Mouse (Mus musculus) ovary, postnatal 14 days (tissue): ENCODE results near the gene Kcnk2.

Experiments
- DNase-seq: peaks from one replicate; pipeline ENCODE4 v3.0.0; 2022; ENCODE audit warnings: low spot score

Kcnk2 gene

GRCm38 (mm10) chr1:189215131-189215530 is 186.9 kb downstream of the Kcnk2 start:
- DNase-seq: no peak

DNA sequence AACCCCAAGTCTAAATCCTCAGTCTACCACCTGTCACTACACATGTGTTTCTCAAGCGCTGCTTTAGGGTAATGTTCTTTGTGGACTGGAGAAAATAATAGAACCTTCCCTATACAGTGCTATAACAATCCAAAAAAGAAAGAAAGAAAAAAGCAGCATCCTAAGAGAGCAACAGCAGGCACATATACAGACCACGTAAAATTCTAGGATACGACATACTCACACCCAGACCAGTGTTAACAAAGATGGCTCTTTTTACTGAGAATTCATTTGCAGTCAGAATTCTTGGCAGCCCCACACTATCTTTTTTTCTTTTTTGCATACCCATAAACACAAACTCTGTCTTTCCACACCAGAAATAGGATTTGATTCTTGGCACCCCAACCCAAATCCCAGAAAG is 187.6 kb downstream of the Kcnk2 start:
- DNase-seq: no peak

- DNase-seq: no peak
Observed at GRCm38 (mm10) chr1:189209715-189210108, 192.4 kb downstream of the Kcnk2 start.

DNA sequence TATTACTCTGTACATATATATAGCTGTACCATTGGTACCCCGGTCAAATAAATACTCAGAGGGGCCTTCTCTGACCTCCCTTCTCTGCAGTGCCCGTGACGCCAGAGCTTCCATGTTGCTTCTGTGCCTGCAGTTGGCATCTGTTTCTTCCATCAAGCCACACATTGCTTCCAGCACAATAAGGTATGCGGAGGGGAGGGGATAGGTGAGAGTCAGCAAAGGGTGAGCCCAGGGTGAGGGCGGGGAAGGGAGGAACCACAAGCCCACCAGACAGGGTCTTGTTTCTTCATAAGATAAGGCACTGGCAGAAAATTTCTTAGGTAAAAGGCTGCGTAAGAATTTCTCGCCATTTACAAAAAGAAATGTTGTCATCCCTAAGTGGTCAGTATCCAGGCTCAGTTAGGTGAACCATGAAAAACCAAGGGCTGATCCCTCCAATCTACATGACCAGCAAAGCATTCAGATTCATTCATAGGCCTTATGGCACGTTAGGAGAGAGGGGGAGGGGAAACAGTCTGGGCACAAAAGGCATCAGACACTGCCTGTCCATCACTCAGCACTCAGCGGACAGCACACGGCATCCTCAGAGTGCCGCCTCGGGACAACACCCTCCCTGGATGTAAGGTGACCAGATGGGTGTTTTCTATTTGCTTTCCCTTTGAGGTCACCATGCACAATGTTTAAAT is 192.9 kb downstream of the Kcnk2 start:
- no peak for DNase-seq

DNA sequence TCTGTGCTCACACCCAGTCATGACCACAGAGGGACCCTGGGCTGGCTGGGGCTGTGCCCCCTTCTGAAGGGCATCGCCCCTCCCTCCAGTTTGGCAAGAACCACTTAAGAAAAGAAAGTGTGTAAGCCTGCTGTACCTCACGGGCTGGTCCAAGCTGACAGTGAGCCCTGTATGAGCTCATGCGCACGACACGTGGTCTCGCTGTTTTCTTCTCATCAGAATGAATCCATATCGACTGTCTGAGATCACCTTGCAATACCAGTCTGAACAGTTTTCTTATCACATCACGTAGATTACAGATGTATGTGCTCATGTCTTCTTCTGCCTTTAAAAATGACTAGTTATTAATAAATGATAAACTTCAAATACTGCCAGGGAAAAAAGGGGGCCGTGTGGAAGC is 193.5 kb downstream of the Kcnk2 start:
- DNase-seq: no peak

DNA sequence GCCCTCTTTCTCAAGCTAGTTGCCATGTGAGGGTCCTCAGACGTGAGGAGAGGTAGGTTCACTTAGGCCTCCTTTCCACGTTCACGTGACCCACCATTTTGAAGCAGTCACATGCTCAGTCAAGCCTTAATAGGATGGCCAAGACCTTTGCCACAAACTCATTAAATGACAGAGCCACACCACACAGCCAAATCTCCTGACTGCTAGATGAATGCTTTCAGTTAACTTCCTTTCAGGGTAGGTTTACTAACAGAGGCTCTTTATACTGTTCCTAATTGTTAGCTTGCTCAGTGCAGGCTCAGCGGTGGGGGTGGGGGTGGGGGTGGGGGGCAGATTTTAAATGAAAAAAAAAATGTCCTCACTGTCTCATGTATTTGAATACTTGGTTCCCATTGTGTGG is 206.3 kb downstream of the Kcnk2 start:
- no peak for DNase-seq

- DNase-seq: no peak
Observed at GRCm38 (mm10) chr1:189187737-189188390, 214.2 kb downstream of the Kcnk2 start.

GRCm38 (mm10) chr1:189185206-189185750 is 216.8 kb downstream of the Kcnk2 start:
- DNase-seq: no peak

GRCm38 (mm10) chr1:189177746-189178145 is 224.3 kb downstream of the Kcnk2 start:
- no peak for DNase-seq

- DNase-seq: no peak
Observed at GRCm38 (mm10) chr1:189173479-189173878, 228.6 kb downstream of the Kcnk2 start.

DNA sequence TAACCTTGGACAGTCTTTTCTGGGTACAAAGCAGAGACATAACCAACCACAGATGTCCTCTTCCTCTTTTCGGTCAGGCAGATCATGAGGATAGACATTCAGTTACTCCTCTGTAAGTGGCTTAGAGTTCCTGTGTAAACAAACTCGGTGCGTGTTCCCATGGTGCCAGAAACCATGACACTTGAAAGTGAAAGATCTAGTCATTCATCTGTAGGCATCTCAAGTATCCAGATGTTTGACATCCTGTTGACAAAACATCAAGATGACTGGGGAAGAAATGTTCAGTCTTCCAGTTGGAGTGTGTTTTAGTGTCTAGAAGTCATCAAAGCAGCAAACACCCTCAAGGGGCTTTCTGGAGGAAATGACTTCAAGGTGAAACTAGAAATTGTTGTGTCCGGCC is 230.9 kb downstream of the Kcnk2 start:
- no peak for DNase-seq

DNA sequence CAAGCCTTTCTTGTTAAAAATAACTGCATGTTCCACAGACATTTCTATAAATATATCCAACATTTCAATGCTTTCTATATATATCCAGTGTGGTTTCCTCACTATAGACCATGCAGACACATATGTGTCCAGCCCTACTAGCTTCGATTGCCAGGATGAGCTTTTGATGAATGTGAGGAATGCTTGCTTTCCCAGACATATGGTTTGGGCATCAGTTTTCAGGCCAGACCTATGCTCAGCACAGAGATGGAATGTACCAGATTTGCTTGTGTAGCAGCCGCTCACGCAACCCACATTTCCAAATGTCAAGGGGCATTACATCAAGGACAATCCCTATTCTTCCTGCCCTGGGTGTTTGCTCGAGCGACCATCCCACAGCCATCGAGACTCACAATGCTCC is 236.3 kb downstream of the Kcnk2 start:
- DNase-seq: no peak

GRCm38 (mm10) chr1:189165141-189165540 is 236.9 kb downstream of the Kcnk2 start:
- no peak for DNase-seq

GRCm38 (mm10) chr1:189164721-189165120 is 237.4 kb downstream of the Kcnk2 start:
- no peak for DNase-seq

GRCm38 (mm10) chr1:189164241-189164640 is 237.8 kb downstream of the Kcnk2 start:
- no peak for DNase-seq
